Mouse (Mus musculus): ENCODE measurements around the gene Ldhc. TPM values are rescaled to one million over a fixed set of nuclear protein-coding genes. Genes with fewer than 3 reads are reported as not detected.
"Not testable (repeated sequence)": the region's sequence is repeated elsewhere in the genome, so short reads cannot be mapped to it uniquely, and the experiment has no call there.

The Ldhc gene
- 0.10 and 0.13 TPM in 2 replicates for polyA plus RNA-seq (2016; fragmentation: Nextera tagmentation; extraction: Ambion mirVana)

DNA sequence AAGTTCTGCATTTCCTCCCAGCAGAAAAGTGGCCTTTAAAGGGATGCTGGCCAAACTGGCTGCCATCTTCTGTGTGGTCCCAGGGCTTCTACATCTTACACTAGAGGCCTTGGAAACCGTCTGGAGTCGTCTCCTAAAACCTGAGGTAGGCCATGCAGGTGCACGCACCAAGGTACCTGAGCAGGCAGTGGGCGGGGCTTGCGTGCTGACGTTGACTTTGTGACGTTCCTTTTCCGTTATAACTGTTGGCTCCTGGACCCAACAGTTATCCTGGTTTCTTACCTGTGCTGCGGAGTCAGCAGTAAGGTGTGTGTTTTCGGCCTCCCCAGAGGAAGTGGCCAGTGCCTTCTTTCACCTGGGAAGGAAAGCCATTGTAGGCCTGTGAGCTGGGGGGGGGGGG lies at the start of gene Ldhc:
TSS of gene Ldhc (plus strand) at position 208 of the 400 bp plus-strand sequence.
- WGBS: 46% methylated on average over 10 of the region's 10 CpGs
- H3K36me3 ChIP-seq: peaks cover 7% of the 10 kb centered on the region
- no peak within 1 kb of the TSS for H3K27ac ChIP-seq
- H3K9me3 ChIP-seq (replicated peaks): no peaks in the 10 kb centered on the region
- H3K4me3 ChIP-seq: no peak within 1 kb of the TSS
- no peaks in the 10 kb centered on the region for H3K27me3 ChIP-seq (ENCODE audit: low read depth, poor library complexity, severe bottlenecking)
- no peaks in the 10 kb centered on the region for H3K4me1 ChIP-seq
- no peak for DNase-seq (ENCODE audit: low spot score)

DNA sequence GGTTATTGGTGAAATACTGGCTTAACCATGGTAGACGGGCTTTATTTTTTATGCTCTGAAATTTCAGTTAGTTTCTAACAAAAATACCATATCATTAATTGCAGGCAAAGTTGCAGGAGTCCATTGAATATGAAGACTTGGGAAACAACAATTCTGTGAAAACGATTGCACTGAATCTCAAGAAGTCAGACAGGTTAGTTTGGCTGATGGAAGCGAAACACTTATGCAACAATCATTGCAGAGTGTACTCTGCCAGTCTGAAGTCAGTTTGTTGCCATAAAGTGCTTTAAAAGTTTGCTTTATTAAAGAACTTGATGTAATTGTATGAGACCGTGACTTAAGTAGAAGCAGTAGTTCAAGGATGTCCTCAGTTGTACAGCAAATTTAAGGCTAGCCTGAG lies 47.0 kb upstream of the Ldhc start:
- Histone ChIP-seq H3K4me3 (no peak overlapping the region), H3K9me3 (replicated peaks) (no peaks in the 10 kb centered on the region), H3K27ac (no peak overlapping the region), H3K27me3 (ENCODE audit: low read depth, poor library complexity, severe bottlenecking) (no peaks in the 10 kb centered on the region), H3K36me3 (peaks cover 98% of the 10 kb centered on the region), H3K4me1 (no peaks in the 10 kb centered on the region)
- no peak for DNase-seq (ENCODE audit: low spot score)
- WGBS: 92% methylated on average over 4 of the region's 4 CpGs

DNA sequence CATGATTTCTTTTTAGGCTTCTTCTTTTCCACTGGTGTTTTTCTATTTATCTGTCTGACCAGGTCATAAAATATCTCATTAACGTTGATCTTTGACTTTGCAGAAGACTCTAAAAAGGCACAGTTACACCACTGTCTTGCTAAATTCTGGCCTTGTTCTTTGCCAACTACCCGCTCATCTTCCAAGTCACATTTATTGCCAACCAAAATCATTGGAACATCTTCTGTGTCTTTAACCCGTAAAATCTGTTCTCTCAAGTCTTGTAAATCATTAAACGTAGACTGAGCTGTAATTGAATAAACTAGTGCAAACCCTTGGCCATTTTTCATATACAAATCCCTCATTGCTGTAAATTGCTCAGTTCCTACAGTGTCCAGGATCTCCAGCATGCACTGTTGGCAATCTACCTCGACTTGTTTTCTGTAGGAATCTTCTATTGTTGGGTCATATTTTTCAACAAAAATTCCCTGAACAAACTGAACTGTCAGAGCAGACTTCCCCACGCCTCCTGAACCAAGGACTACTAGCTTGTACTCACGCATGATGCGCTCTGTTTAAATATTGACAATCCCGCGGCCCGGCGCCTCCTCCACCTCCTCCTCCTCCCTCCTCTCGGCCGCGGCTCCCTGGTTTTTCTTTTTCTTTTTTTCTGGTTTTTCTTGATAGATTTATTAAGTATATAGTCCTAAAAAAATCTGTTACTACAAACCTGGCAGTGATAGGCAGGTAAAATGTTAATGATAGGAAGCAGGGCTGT lies 39.9 kb upstream of the Ldhc start:
- not testable (repeated sequence) for H3K4me3 ChIP-seq; DNase-seq (ENCODE audit: low spot score); H3K9me3 ChIP-seq (replicated peaks); H3K27me3 ChIP-seq (ENCODE audit: low read depth, poor library complexity, severe bottlenecking); H3K27ac ChIP-seq; H3K4me1 ChIP-seq
- whole genome bisulfite sequencing: 95% methylated on average over 15 of the region's 15 CpGs
- peaks cover 74% of the 10 kb centered on the region for H3K36me3 ChIP-seq

DNA sequence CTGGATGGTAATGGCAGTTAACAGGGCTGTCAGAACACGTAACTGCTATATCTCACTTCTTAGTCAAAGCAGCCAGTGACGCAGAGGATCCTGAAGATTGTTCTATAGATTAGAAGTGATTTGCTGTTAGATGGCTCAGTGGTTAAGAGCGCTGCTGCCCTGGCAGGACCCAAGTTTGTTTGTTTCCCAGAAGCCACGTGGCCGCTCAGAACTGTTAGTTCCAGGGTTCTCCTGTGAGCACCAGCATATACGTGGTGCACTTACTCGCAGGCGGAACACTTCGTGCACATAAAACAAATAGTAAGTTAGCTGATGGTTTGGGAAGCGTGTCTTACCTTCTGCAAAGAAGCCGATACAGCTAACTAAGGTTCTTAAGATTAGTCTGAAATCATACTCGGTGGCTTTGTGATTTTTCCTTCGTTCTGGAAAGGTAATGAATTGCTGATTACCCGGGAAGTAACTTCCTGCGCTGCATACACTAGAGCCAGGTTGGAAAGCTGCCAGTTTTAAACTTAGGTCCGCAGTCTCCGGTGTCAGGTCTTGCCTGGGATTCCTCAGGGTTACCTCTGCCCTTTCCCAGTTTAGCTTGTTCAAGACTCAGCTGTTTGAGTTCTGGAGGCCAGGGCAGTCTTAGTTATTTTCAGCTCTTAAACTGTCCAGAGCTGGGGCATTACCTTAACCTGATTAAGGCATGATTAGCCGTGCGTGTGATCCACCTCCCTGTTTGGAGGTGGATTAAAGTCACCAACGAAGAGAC lies 33.8 kb upstream of the Ldhc start:
- H3K4me1 ChIP-seq: peaks cover 8% of the 10 kb centered on the region
- H3K9me3 ChIP-seq (replicated peaks): no peaks in the 10 kb centered on the region
- H3K27ac ChIP-seq: no peak overlapping the region
- WGBS: 85% methylated on average over 20 of the region's 20 CpGs
- no peak overlapping the region for H3K4me3 ChIP-seq
- H3K36me3 ChIP-seq: peaks cover 20% of the 10 kb centered on the region
- no peaks in the 10 kb centered on the region for H3K27me3 ChIP-seq (ENCODE audit: low read depth, poor library complexity, severe bottlenecking)
- DNase-seq (ENCODE audit: low spot score): no peak

DNA sequence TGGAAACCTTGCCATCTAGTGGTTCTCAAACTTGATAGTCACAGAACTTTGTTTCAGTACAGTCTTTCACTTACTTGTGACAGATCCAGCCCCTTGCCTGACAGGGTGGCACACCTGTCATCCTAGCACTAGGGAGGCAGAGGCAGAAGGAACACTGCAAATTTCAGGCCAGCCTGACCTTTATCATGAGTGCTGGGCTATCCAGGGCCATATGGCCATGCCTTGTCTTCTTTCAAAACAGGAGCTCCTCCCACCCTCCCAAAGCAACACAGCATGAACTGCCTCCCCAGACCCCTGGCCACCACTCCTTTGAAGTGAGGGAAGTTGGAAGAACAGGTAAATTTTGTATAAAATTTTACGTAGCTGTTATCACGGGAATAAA lies 33.2 kb upstream of the Ldhc start:
- Histone ChIP-seq H3K9me3 (replicated peaks) (no peaks in the 10 kb centered on the region), H3K27me3 (ENCODE audit: low read depth, poor library complexity, severe bottlenecking) (no peaks in the 10 kb centered on the region), H3K4me3 (no peak overlapping the region), H3K36me3 (peaks cover 15% of the 10 kb centered on the region), H3K4me1 (peaks cover 8% of the 10 kb centered on the region), H3K27ac (no peak overlapping the region)
- 89% methylated on average over 2 of the region's 2 CpGs for WGBS
- no peak for DNase-seq (ENCODE audit: low spot score)

DNA sequence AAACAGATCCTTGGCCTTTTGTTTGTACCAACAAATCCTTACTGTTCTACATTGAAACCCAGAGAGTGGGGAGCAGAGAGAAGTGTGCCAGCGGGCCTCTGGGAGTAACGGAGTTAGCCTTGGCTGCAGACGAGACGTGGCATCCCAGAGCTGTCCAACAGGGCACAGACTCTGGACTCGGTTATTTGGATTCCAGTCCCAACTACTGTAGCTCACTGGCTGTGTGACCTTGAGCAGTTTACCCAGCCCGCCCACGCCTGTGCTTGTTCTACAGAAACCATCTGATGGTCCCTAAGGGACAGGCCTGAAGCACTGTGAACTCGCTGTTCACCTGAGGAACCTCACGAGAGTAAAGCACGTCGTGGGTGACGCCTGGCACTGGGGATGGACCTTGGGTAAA lies 31.1 kb upstream of the Ldhc start:
- H3K4me3 ChIP-seq: no peak overlapping the region
- DNase-seq (ENCODE audit: low spot score): no peak
- no peaks in the 10 kb centered on the region for H3K36me3 ChIP-seq
- no peaks in the 10 kb centered on the region for H3K9me3 ChIP-seq (replicated peaks)
- H3K4me1 ChIP-seq: peaks cover 8% of the 10 kb centered on the region
- no peak overlapping the region for H3K27ac ChIP-seq
- WGBS: 90% methylated on average over 12 of the region's 12 CpGs
- no peaks in the 10 kb centered on the region for H3K27me3 ChIP-seq (ENCODE audit: low read depth, poor library complexity, severe bottlenecking)

DNA sequence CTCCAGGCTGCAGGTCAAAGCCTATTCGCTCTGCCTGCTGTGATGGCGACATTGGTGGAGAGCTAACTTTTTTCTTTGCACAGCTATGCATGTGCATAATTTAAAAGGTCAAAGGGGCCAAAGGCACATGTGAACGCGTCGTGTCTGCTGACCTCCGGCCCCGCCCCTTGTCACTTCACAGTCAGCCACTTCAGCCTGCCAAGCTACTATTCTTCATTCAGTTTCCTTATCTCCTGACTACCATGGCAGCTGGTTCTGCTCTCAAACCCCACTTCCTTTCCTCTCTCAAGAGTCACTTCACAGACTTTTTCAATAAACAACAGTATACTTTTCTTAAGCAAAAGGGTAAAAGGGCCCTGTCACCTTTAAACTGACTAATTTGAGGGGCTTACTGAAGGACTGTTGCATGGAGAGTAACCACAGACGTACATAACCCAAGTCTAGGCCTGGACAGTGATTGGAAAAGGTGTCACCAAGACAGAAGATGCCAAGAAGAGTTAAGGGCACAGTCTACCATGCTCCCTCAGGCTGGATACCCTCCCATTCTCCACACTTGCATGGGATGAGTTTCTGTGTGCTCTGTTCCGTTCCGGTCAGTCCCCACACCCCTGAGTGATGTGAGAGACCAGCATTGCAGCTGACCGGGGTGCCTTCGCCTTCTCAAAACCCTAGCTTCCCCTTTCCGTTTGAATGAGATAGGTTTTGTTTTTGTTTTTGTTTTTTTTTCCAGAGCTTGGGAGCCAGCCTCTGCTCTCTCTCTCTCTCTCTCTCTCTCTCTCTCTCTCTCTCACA lies 30.0 kb upstream of the Ldhc start:
- no peak overlapping the region for H3K27ac ChIP-seq
- no peak for DNase-seq (ENCODE audit: low spot score)

DNA sequence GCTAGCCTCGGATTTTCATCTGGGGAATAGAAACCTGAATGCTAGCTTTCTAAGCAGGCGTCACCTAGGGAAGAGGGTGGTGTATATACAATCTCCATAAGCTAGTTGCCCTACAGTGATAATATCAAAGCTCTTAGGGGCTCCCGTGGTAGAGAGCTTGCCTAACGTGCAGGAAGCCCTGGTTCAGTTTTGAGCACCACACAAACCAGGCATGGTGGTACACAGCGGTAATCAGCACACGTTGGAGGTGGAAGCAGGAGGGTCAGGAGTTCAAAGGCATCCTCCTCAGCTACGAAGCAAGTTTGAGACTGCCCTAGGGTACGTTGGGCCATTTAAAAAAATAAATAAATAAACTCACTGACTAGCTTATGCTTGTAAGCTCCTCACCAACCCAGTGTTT lies 29.3 kb upstream of the Ldhc start:
- H3K9me3 ChIP-seq (replicated peaks): no peaks in the 10 kb centered on the region
- no peak overlapping the region for H3K27ac ChIP-seq
- H3K27me3 ChIP-seq (ENCODE audit: low read depth, poor library complexity, severe bottlenecking): no peaks in the 10 kb centered on the region
- no peak overlapping the region for H3K4me3 ChIP-seq
- DNase-seq (ENCODE audit: low spot score): no peak
- 81% methylated on average over 8 of the region's 8 CpGs for whole genome bisulfite sequencing
- H3K36me3 ChIP-seq: no peaks in the 10 kb centered on the region
- peaks cover 8% of the 10 kb centered on the region for H3K4me1 ChIP-seq

More for the DNA sequence above, 30.0 kb upstream of the Ldhc start:
- WGBS: 59% methylated on average over 13 of the region's 13 CpGs
- peaks cover 8% of the 10 kb centered on the region for H3K4me1 ChIP-seq
- no peaks in the 10 kb centered on the region for H3K9me3 ChIP-seq (replicated peaks)
- no peak overlapping the region for H3K4me3 ChIP-seq
- H3K27me3 ChIP-seq (ENCODE audit: low read depth, poor library complexity, severe bottlenecking): no peaks in the 10 kb centered on the region
- no peaks in the 10 kb centered on the region for H3K36me3 ChIP-seq

DNA sequence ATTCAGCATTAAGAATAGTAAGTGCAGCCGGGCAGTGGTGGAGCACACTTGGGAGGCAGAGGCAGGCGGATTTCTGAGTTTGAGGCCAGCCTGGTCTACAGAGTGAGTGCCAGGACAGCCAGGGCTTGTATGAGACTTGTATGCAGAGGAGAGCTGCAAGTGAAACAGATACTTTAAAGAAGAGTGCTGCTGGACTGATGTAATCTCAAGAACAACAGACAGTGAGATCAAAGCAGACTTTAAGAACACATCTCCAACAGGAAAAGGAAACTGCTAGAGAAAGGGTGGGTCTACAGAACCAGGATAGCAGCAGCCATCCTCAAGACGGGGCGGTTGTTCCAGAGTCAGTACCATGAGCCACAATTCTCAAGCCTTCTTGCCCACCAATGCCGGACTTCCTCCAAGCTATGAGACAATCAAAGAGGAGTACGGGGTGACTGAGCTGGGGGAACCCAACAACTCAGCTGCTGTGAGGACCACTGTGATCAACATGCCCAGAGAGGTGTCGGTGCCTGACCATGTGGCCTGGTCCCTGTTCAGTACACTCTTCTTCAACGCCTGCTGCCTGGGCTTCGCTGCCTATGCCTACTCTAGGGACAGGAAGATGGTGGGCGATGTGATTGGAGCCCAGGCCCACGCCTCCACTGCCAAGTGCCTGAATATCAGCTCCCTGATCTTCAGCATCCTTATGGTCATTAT lies 28.7 kb upstream of the Ldhc start:
- 88% methylated on average over 11 of the region's 11 CpGs for WGBS
- not testable (repeated sequence) for H3K27ac ChIP-seq; H3K9me3 ChIP-seq (replicated peaks); H3K36me3 ChIP-seq; DNase-seq (ENCODE audit: low spot score); H3K4me3 ChIP-seq; H3K4me1 ChIP-seq; H3K27me3 ChIP-seq (ENCODE audit: low read depth, poor library complexity, severe bottlenecking)

DNA sequence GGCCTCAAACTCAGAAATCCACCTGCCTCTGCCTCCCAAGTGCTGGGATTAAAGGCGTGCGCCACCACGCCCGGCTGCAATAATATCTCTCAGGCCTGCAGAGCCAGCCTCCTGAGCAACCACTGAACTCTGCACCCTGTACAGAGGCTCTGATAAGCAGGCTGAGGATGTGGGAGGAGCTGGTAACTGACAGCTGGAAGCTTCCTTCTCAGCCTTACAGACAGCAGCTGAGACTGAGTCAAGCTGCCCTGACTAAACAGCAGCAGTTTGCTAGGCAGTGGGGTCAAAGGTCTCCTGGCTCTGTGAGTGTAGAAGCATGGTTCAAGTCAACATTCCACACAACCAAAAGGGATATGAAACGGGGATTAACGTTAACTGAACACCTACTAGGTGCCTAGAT lies 27.7 kb upstream of the Ldhc start:
- Histone ChIP-seq H3K4me3 (no peak overlapping the region), H3K4me1 (peaks cover 15% of the 10 kb centered on the region), H3K9me3 (replicated peaks) (no peaks in the 10 kb centered on the region), H3K36me3 (no peaks in the 10 kb centered on the region), H3K27ac (no peak overlapping the region), H3K27me3 (ENCODE audit: low read depth, poor library complexity, severe bottlenecking) (no peaks in the 10 kb centered on the region)
- WGBS: 71% methylated on average over 6 of the region's 6 CpGs
- no peak for DNase-seq (ENCODE audit: low spot score)

DNA sequence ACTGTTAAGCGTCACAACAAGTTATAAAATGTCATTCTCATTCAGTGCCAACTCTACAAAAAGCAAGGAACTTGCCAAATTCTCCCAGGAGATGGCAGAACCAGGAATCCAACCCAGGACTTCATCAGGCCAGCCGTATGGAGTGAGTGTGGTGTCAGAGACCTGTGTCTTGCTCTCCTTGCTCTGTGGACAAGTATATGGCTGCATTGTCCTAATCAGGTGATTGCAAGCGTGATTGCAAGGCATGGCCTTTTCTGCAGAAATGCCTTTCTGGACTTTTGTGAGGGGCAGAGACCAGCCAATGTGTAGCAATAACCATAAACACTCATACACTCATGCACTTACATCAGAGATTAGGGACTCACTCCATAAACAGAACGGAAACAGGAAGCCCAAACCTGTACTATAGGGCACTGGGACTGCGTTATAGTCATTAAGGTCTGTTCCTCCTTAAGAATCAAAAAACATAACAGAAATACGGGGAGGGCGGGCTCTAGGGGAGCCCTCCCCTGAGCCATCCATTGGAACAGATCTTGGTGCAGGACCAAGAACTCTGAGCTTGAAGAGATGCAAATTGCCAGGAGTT lies 27.2 kb upstream of the Ldhc start:
- Histone ChIP-seq H3K4me1 (peaks cover 20% of the 10 kb centered on the region), H3K4me3 (no peak overlapping the region), H3K27ac (no peak overlapping the region), H3K36me3 (no peaks in the 10 kb centered on the region), H3K9me3 (replicated peaks) (no peaks in the 10 kb centered on the region), H3K27me3 (ENCODE audit: low read depth, poor library complexity, severe bottlenecking) (no peaks in the 10 kb centered on the region)
- no peak for DNase-seq (ENCODE audit: low spot score)
- 91% methylated on average over 7 of the region's 7 CpGs for WGBS

DNA sequence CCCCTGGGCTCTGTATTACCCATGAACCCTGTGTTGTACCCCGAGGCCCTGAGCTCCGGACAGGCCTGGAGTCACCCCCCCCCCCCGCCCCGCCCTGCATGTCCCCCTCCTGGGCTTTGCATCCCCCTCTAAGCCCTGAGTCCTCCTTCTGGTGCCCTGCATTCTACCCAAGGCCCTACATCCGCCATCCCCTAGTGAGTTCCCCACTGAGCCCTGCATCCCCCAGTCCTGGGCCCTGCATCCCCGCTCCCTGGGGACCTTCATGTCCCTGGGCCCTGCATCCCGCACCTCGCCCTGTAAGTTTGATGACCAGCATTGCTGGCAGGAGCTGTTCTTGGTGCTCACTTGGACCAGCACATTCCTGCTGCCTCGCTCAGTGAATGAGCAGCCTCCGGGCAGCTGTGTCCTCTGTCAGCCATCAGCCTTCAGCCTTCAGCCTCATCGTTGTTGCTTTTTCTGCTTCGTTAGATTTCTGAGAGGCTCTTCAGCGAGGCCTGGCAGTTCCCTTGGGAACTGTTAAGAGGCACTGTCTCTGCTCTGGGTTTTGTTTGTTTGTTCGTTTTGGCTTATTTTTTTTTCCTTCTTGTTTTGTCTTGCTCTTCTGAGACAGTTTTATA lies 25.9 kb upstream of the Ldhc start:
- Histone ChIP-seq H3K4me3 (no peak overlapping the region), H3K27me3 (ENCODE audit: low read depth, poor library complexity, severe bottlenecking) (peaks cover 6% of the 10 kb centered on the region; the same call in 1 of the 2 replicates), H3K9me3 (replicated peaks) (no peaks in the 10 kb centered on the region), H3K27ac (no peak overlapping the region; the same call in 1 of the 2 replicates), H3K36me3 (no peaks in the 10 kb centered on the region), H3K4me1 (peaks cover 30% of the 10 kb centered on the region)
- DNase-seq (ENCODE audit: low spot score): no peak
- 46% methylated on average over 14 of the region's 14 CpGs for whole genome bisulfite sequencing

Measured in limb, embryonic 10.5 days (tissue).